Mouse (Mus musculus): ENCODE measurements around the gene Usp53.
A peak's percentile ranks its signal among the peaks of the same experiment; 100 is the strongest.

Usp53 gene

DNA sequence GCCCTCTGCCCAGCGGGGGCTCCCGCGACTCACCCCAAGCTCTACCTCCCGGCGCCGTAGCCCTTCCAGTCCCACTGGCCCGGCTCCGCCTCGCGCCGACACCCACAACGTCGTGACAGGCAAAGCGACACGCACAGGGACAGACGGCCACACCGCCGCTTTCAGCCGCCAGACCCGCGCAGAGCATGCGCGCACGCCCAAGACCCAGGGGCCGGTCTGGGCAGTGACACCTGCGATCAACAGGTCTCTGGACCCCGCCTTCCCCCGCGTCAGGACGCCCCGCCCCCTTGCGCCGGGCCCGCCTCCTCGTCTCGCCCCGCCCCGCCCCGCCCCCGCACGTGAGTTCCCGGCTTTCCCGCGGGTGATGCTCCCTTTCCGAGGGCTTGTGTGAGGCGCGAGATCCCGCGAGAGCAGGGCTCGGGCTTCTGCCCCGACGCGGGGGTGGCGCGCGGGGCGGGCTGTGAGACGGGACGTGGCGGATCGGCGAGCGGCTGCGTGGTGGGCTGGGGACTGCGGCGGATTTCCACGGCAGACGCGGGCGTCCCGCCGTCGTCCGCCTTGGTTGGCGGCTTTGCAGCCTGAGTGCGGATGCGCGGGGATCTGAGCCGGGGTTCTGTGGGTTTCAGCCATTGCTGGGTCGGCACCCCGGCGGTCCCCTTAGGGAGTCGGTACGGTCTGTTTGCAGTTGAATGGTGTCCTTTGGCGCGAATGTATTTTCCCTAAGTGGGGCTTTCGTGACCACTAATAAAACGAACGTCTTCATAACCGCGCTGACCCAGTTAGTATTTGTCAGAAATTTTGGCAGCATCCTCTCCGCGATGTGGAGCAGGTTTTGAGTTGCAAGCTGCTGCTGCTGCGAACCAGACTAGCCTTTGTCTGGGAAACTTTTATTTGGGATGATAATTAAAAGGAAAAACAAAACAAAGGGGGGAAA lies at the start of gene Usp53:
Gene Usp53, minus strand, starts transcription at position 262 of the 934 bp plus-strand sequence.
- DNase-seq: peak; percentile 99

DNA sequence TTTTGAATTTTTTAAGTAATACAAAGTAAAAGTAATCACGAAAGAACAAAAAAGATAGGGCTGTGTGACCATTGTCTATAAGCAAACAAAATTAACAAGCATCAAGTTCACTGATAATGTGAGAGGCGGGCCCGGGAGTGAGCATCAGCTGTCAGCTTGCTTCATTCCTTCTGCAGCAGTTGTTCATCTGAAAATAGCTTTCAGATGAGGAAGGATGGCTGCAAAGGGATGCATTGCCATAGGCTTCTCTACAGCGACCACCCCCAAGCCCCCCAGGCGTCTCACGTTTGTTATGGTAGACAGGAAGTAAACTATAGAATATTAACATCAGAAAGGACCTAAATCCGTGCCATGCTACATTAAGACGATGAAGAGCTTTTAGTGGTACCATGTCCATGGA lies 49.5 kb upstream of the Usp53 start:
- no peak for DNase-seq

DNA sequence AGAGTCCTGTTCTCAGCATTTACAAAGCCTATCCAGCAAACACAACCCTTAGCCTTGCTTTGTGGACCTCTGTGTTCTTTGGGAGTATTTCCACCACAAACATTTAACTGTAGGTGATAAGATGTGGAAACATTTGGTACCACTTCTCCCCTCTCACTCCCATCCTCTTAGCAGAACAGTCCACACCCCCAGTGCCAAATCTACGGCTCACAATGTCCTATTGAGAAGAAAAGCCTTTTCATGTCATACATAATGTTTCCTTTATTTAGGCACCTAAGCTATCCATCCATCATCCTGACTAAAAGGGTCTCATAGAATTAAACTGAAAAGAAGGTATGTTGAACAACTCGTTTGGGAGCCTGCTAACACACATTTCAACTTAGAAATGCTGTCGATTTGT lies 41.3 kb upstream of the Usp53 start:
- no peak for DNase-seq

DNA sequence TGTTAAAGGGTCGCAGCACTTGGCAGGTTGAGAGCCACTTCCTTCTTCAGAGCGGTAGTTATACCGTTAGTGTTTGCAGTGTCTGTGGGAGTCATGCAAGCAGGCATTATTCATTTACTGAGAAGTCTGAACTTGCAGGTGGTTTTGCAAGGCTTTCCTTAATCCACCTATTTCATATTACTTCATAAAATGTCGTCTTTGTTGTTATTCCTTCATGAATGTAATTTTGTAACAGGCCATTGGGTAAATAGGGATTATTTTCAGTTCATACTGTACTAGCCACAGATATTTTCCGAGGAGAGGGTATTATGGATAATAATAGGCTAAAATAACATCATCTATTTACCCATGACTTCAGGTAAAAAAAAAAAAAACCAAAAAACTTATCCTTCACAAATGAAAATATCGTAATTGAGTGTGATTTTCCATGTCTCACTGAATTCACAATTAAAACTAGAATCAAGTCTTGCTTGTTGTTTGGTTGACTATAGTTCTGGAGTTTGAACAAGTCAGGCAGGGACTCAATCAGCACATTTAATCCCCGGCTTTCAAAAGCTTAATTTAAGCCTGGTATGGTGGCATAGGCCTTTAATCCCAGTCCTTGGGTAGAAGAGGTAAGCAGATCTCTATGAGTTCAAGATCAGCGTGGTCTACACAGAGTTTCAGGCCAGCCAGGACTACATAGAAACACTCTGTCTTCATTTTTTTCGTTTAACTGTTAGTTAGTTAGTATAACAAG lies 40.4 kb upstream of the Usp53 start:
- no peak for DNase-seq

DNA sequence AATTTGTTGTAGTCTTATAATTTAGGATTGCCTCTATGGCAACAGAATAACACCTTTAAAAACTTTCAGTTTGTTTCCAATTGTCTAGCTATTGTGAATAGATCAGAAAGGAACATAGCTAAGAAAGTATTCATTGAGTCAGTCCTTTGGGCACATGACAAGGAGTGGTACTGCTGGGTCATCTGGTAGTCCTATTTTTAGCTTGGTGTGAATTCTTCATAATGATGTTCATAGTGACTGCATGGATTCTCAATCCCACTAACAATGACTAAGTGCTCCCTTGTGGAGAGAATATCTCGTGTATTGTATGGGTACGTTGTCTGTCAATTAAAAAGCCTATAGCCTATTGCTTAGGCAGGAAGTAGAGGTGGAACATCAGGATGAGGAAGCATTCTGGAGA lies 34.5 kb upstream of the Usp53 start:
- no peak for DNase-seq

DNA sequence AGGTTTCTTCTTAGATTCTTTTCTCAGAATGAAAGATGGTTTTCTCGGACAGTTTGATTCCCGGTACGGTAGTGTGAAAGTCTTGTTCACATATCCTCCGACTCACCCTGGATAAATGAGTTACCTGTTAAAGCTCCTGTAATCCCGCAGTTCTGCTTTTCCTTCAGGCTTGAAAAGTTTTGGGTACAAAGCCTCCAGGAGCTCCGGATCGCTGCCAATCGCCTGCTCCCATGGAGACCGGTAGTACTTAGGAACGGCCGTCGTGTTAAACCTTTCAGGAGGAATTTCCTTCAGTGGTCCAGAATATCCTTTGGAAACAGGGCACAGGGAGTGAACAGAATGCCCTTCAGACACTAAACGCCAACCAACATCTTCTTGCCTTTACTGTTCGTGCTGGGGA lies 29.2 kb upstream of the Usp53 start:
- DNase-seq: no peak

DNA sequence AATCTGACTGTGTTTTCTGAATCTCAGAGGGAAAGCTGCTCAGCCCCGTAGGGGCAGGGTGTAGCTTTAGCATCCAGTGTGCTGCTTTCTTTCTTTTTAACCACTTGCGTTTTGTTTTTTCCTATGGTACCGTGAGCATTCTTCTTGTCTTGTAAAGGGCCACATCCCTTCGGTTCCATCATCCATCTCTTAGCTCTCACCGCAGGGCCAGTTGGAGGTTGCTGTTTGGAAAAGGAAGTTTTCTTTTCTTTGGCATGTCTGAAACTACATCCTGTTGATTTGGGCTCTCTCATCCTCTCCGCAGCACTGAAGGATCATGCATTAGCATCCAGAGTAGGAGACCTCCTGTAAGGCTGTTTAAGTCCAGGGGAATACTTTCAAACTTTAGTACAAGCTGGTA lies 25.1 kb upstream of the Usp53 start:
- DNase-seq: no peak

DNA sequence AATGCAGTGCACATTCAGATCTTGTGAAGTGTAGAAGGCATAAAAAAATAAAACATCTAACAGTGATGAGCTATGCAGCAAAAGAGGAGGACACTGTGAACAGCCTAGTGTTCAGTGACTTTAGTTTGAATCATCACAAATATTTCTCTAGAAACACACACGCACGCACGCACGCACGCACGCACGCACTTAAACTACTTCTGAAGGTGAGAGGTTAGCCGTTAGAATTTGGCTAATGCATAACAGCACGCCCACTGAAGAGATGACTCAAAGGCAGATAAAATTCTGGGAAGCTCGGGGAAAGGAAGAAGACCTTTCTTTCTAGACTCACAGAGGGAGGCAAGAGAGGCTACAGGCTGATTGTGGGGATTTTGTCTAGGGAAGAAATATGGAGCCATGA lies 23.1 kb upstream of the Usp53 start:
- DNase-seq: no peak

DNA sequence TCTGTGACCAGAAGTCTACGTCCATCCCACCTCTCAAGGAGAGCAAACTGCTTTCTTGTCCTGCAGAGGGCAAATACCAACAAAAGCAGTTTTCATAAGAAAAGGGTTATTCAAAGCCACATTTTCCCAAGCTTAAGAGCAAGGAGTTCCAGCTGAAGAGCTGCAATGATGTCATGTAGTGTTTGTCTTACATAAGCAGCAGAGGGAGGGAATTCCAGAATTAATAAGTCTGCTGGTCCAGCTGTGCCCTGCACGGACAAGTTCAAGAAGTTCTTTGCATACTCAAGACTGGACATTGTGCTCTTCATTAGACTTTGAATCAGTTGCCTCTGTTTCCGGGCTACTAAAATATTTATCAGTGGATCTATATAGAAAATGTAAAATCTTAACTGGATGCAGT lies 16.7 kb upstream of the Usp53 start:
- DNase-seq: no peak

DNA sequence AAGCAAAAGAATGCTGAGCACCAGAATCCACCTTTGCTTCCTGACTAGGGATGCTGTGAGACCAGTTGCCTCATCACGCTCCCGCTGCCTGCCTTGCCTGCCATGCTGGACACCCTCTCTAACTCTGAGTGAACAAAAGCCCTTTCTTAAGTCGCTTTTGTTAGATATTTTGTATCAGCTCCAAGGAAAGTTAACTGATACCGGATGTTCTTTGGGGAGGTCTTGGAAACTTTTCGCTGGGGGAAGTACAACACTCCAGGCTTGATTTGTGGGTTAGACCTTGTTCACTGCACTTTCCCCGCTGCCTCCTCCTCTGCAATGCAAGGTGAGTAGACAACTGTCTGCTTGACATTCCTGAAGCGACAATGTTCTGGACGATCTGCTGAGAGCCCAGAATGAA lies 14.2 kb upstream of the Usp53 start:
- DNase-seq: no peak

DNA sequence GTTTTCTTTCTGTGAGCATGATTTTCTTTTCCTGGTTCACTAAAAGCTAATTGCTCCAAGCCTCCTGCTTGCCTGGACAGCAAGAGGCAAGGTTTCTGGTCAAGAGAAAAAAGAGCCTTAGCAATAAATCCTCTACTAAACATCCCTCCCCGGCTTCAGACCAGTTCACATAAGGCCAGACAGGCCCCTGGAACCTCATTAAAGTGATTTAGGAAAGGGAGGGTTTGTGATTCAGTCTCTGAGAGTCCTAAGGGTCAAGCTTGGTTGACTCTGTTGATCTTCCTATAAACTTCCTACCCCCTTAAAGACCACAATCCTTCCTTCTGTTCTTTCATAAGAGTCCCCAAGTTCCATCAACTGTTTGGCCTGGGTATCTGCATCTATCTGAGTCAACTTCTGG lies 12.7 kb upstream of the Usp53 start:
- no peak for DNase-seq

DNA sequence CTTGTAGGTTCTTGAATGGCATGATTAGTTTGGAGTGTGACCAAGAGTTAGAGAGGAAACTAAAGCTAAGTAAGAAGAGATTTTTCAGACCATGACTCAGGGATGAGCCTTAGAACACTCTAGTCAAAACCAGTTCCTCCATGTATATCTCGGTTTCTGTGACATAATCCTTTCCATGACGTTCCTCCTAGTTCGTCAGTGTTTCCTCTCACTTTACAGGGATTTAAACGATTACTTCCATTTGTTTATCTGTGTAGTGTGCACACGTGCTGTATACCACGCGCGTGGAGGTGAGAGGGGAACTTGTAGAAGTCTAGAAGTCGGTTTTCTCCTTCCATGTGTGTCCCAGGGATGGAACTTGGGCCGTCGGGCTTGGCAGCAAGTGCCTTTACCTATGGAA lies 2.6 kb upstream of the Usp53 start:
- DNase-seq: no peak

DNA sequence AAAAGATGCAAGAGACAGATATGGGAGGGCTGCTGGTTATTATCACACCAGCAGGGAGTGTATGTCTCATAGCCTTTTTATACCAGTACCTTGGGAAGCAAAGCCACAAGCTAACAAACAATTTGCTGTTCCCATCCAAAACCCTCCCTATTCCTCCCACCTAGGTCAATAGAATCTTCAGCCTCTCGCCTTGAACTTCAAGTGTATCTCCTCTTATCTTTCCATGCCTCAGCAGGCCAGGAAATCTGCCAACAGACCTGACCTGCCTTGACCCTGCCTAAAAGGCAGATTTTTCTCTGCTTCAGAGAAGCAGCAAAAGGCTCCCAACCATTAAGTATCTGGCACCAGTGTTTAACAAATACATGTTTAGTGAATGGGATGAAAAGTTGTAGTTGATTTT lies 2.1 kb upstream of the Usp53 start:
- no peak for DNase-seq

DNA sequence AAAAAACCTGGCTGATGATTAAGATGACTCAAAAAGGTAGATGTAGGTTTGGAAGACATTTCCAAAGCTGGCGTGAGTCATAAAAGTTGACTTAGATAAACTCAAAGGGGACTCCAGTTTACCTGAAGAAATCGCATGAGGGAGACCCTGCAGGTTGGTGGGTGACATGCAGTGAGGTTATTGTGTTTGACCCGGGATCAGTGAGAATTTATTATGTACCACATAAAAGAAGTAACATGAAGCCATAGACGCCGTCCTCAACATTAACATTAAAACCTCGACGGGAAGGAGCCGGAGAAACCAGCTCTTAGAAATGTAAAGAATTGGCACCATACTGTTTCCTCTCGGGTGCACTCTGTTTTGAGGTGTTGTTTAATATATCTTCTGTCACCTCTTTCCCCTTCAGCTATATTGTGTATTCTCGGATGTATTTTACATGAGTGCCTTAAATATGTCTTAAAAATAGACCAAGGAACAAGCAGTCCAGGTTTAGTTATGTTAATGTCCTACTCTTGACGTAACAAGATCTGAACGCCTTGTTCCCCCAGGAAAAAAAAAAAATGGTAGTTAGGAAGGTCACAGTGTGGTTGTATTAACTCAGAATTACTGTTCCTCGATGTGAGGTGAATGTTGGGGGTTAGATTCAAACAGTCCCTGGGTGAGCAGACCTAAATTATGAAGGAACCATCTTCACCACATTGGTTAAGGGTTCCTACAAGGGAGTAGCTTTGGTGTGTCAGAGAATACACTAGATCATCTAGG lies 1.1 kb upstream of the Usp53 start:
- DNase-seq: peak in 1 of 2 experiments; percentile 24

DNA sequence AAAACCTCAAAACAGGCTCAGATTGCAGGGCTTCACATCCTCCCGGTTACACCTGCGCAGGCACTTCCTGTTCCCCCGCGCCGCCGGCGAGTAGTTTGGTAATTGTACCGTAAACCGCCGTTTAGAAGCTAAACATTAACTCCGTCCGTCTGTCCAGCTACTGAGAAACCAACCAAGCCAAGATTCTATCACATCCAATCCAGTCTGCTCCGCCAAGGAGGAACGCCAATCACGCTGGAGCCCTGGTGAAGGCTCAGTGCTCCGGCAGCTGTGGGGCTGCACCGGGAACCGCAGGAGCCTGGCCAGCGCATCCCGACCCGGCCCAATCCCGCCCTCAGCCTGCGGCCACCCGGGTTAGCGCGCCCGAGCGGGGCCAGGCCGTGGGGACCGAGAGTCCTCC lies 461 bp downstream of the Usp53 start:
- no peak for DNase-seq

DNA sequence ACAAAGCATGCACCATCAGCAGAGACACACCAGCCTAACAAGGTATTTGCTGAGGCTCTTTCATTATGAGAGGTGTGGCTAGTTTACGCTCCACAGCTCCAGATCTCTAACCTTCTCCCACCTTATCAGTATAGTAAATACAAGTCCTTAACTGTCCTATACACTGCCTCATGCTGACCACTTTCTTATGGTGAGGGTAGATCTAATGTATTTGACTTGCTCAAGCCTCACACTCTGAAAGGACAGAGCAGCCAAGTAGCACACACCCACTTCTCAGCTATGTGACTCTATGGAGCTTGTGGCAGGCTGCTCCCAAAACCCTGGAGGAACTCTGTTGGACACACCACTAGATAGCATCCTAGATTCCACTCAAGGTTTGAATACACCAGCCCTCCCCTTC lies 8.3 kb downstream of the Usp53 start:
- DNase-seq: no peak

DNA sequence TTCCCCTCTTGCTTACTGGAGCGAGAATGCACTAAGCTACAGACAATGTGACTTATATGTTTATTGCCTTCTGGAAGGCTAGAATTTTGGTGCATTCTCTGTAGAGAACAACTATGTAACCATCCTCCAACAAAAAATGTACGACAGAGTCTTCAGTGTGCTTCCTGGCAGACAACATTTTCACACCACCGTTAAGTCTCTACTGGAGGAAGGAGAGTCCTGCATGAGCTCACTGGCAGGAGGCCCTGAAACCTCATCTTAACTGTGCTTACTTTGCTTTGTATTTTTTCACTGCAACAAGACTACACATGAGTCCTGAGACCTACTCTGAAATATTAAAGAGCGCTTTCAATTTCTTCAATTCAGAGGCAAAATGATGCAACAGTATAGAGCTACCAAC lies 8.9 kb downstream of the Usp53 start:
- no peak for DNase-seq

DNA sequence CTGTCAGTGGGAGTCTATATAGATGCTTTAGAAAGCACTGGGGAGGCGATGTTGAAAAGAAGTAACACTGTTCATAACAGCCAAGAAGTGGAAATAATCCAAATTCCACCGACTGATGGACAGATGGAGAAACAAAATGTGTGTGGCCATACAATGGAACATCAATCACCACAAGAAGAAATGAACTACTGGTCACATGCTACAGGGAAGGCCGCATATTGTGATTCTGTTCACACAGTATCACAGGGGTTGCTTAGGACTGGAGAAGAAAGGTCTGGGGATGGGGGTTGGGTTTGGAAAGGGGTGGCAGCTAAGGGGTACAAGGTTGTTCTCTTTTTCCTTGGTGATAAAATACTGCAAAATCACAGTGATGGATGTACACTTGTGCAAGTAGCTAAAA lies 9.5 kb downstream of the Usp53 start:
- no peak for DNase-seq

DNA sequence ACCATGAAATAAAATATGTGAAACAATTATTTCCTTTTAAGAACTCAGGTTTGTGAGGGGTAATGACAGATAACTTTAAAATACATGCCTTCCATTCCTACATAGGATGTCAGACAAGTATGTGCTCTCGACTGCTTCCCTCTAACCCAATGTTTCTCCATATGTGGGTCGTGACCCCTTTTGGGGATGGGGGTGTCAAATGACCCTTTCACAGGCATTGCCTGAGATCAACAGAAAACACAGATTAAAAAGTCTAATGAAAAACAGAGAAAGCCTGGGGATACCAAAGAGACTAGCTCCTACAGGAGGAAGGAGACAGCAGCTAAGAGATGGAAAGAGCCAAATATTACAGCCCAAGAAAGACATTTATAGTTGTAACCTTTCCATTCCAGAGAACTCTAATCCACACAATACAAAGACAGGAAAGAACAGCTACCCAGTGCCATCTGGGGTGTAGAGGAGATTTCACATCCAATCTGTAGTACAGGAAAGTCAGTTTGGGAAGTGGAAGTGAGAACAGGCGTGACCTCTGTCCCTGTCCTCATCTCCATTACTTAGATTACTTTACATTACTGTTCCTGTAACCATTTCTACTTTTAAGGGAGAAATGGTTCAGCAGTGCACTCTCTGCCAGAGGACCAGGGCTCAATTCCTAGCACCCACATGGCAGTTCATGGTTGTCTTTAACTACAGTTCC lies 12.0 kb downstream of the Usp53 start:
- no peak for DNase-seq

DNA sequence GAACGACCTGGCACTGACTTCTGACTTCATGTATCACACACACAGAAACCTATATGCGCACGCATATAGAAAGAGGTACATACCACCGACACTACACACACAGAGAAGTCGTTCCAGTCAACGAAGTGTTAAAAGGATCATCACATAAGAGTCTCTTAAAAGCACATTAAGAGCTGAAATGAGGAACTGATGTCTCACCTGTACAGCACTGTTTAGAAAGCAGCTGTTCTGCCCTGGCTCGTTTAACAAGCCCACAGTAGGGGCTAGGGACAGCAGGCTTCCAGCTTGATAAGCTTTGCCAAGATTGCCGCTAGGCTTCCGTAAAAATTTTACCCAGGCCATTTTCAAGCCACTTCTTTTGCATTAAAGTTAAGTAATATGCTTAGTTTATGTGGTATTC lies 15.9 kb downstream of the Usp53 start:
- DNase-seq: no peak

DNA sequence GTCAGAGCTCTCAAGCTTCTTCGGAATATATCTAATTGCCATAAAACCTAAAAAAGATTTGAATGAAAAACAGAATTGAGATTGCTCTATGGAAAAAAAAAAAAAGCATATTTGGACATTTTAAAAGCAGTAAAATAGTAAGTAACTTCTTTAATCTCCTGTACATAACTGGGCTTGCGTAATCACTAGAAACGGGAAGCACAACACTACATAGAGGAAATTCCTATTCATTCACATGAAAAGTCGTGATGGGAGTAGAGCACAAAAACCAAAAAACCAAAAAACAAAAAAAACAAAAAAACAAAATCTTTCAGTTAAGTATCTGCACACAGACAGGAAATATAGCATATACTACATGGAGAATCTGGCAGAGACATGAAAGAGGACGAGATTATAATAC lies 20.0 kb downstream of the Usp53 start:
- no peak for DNase-seq

DNA sequence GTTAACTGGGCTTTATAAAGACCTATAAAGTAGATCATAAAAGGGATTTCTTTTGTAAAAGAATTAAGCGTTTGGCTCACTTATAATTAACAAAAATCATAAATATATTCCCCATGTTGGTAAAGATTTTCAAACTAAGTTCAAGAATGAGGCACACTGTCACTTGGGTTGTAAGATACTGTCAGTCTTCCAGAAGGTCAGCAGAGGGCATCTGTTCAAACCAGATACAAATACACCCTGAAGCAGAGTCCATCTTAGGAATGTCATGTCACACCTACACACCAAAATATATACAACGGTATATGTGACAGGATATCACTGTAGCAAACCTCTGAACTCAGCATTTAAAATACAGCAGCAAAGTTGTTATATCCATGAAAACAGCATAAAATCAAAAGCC lies 34.2 kb downstream of the Usp53 start:
- no peak for DNase-seq

DNA sequence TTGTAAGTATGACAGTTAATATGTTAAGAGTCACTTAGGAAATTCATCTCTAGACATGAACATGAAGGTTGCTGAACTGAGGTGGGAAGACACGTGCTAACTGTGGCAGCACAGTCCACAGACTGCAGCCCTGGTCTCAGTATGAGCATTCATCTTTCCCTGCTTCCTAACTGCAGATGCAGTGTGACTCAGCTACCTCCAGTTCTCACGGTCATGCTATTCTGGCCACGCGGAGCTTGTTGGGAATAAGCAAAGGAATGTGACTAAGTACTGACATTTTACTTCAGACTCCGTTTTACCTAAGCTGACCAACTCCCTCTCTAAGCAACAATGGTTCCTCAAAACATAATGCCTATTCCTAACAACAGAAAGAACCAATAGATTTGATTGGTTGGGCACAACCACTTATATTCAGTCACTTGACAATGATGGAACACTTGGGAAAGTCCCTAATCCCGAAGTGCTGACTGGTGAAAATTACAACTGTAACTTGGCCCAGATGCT lies 40.9 kb downstream of the Usp53 start:
- no peak for DNase-seq
